Mouse (Mus musculus): ENCODE measurements around the gene Gba. TPM values are rescaled to one million over a fixed set of nuclear protein-coding genes. Genes with fewer than 3 reads are reported as not detected.
A peak's percentile ranks its signal among the peaks of the same experiment; 100 is the strongest.

Gba gene
- polyA plus RNA-seq, 1 experiment from 2014 or later, result 30.7 TPM

DNA sequence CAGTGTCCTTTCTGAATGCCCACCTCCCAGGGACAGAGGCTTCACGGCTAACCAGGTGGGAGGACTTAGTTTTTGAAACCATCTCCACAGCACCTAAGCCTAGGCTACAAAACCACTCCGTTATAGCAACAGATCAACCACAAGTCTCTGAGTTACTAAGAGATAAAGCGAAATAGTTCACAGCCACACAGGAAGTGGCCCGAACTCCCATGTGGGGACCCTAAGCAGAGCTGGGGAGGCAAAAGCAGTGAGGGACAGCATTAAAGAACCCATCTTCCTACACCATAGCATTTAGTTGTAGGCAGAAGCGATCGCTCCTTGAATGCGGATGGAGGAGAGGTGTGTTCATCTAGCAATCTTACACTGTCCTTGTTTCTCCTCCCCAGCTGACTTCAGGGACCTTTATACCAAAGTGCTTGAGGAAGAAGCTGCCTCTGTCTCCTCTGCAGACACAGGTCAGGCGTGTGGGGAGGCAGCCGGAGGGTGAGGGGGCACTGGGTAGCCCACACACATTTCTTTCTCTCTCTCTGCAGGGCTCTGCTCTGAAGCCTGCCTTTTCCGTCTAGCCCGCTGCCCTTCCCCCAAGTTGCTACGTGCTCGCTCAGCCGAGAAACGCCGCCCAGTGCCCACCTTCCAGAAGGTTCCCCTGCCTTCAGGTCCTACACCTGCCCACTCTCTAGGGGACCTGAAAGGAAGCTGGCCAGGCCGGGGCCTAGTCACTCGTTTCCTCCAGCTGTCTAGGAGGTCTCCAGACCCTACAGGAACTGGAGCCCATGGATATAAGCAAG, 14.8 kb upstream of the Gba start:
- no peak overlapping the region for H3K4me2 ChIP-seq (ENCODE audit: low read depth, severe bottlenecking)
- 85% methylated on average over 18 of the region's 18 CpGs for WGBS
- 0 out of 2 replicates have a peak, but pooled peaks cover 2% of the 10 kb centered on the region for H3K36me3 ChIP-seq (ENCODE audit: control insufficient read depth, insufficient read depth, low read length)
- no peaks in the 10 kb centered on the region for H3K27me3 ChIP-seq (ENCODE audit: control insufficient read depth, insufficient read depth, low read length)
- ATAC-seq (ENCODE audit: insufficient number of reproducible peaks, low FRiP score, low TSS enrichment, low read depth), result no peak
- no peak overlapping the region for H3K27ac ChIP-seq (replicated peaks; ENCODE audit: low read depth, low read length)
- peaks cover 22% of the 10 kb centered on the region for H3K4me1 ChIP-seq (ENCODE audit: control insufficient read depth, insufficient read depth, low read length)
- no peak for DNase-seq (ENCODE audit: low spot score)
- no peak overlapping the region for H3K4me3 ChIP-seq (ENCODE audit: low read depth, low read length)
- no peaks in the 10 kb centered on the region for H3K9me3 ChIP-seq (ENCODE audit: control insufficient read depth, low read length)
- no peak overlapping the region; the same call in 1 of the 2 replicates for H3K9ac ChIP-seq (ENCODE audit: low read length)

DNA sequence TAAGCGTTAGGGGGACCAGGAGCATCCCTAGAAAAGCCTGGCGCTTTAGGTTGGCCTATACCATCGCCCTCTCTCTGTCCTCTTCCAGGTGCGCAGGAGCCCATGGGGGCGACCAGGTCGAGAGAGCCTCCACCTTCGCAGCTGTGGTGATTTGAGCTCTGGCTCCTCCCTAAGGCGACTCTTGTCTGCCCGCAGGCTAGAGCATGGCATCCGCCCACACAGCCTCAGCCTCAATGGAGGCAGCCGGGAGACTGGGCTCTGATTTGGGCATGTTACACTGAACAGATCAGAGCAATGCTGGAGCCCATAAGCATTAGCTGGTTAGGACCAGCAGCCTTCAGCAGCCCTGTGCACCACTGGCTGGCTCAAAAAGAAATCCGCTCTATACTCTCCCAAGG, 14.3 kb upstream of the Gba start:
- no peak overlapping the region for H3K4me2 ChIP-seq (ENCODE audit: low read depth, severe bottlenecking)
- peaks cover 22% of the 10 kb centered on the region for H3K4me1 ChIP-seq (ENCODE audit: control insufficient read depth, insufficient read depth, low read length)
- no peak overlapping the region for H3K4me3 ChIP-seq (ENCODE audit: low read depth, low read length)
- ATAC-seq (ENCODE audit: insufficient number of reproducible peaks, low FRiP score, low TSS enrichment, low read depth), result no peak
- H3K9me3 ChIP-seq (ENCODE audit: control insufficient read depth, low read length), result no peaks in the 10 kb centered on the region
- H3K36me3 ChIP-seq (ENCODE audit: control insufficient read depth, insufficient read depth, low read length), result 0 out of 2 replicates have a peak, but pooled peaks cover 2% of the 10 kb centered on the region
- 75% methylated on average over 12 of the region's 12 CpGs for WGBS
- H3K27ac ChIP-seq (replicated peaks; ENCODE audit: low read depth, low read length), result no peak overlapping the region
- no peak overlapping the region; the same call in 1 of the 2 replicates for H3K9ac ChIP-seq (ENCODE audit: low read length)
- no peak for DNase-seq (ENCODE audit: low spot score)
- no peaks in the 10 kb centered on the region for H3K27me3 ChIP-seq (ENCODE audit: control insufficient read depth, insufficient read depth, low read length)

DNA sequence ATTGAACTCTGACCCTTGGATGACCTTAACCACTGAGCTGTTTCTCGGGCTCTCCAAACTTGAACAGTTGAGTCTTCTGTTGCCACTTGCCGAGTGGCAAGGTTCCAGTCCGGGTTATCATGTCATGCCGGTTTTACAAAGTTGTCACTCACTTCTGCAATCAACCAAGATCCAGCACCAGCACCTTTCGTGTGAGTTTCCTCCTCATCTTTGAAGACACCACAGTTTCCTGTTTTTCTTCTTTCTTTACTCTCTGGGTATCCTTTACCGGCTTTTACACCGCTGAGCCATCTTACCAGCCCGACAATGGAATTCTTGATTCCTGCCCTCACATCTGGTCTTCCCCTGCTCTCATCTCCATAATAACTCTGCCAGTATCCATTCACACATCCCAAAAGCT, 12.3 kb upstream of the Gba start:
- no peak for DNase-seq (ENCODE audit: low spot score)
- Histone ChIP-seq H3K9ac (ENCODE audit: low read length) (no peak overlapping the region), H3K4me3 (ENCODE audit: low read depth, low read length) (no peak overlapping the region), H3K27me3 (ENCODE audit: control insufficient read depth, insufficient read depth, low read length) (no peaks in the 10 kb centered on the region), H3K9me3 (ENCODE audit: control insufficient read depth, low read length) (no peaks in the 10 kb centered on the region), H3K27ac (replicated peaks; ENCODE audit: low read depth, low read length) (no peak overlapping the region), H3K4me1 (ENCODE audit: control insufficient read depth, insufficient read depth, low read length) (peaks cover 3% of the 10 kb centered on the region), H3K36me3 (ENCODE audit: control insufficient read depth, insufficient read depth, low read length) (0 out of 2 replicates have a peak, but pooled peaks cover 2% of the 10 kb centered on the region), H3K4me2 (ENCODE audit: low read depth, severe bottlenecking) (no peak overlapping the region)
- 89% methylated on average over 8 of the region's 8 CpGs for WGBS
- no peak for ATAC-seq (ENCODE audit: insufficient number of reproducible peaks, low FRiP score, low TSS enrichment, low read depth)

DNA sequence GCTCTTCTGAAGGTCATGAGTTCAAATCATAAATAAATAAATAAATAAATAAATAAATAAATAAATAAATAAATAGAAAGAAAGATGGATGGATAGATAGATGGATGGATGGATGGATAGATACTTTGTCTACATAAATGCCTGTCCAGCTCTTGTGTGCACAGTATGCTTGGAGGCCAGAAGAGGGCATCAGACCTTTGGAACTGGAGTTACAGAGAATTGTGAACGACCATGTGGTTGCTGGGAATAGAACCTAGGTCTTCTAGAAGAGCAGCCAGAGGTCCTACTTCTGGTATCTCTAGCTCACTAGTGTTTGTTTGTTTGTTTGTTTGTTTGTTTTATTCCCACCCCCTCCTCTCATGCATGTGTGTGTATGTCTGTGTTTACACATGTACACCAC, 9.4 kb upstream of the Gba start:
- Histone ChIP-seq H3K4me1 (ENCODE audit: control insufficient read depth, insufficient read depth, low read length) (peaks cover 4% of the 10 kb centered on the region), H3K27ac (replicated peaks; ENCODE audit: low read depth, low read length) (no peak overlapping the region), H3K4me3 (ENCODE audit: low read depth, low read length) (no peak overlapping the region), H3K9me3 (ENCODE audit: control insufficient read depth, low read length) (no peaks in the 10 kb centered on the region), H3K4me2 (ENCODE audit: low read depth, severe bottlenecking) (no peak overlapping the region), H3K9ac (ENCODE audit: low read length) (no peak overlapping the region), H3K27me3 (ENCODE audit: control insufficient read depth, insufficient read depth, low read length) (no peaks in the 10 kb centered on the region), H3K36me3 (ENCODE audit: control insufficient read depth, insufficient read depth, low read length) (no peaks in the 10 kb centered on the region)
- 71% methylated on average over 1 of the region's 1 CpGs for WGBS
- ATAC-seq (ENCODE audit: insufficient number of reproducible peaks, low FRiP score, low TSS enrichment, low read depth), result no peak
- DNase-seq (ENCODE audit: low spot score), result no peak

DNA sequence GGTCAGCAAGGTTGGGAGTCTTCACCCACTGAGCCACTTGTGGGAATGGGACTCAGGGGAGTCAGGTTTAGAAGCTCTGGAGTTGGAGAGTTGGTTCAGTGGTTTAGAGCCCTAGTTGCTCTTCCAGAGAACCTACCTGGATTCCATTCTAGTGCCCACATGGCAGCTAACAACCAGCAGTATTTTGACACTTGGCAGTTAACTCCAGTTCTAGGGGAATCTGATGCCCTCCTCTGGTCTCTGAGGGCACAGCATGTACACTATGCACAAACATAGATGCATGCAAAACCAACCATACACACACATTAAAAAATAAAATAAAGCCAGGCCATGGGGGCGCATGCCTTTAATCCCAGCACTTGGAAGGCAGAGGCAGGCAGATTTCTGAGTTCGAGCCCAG, 8.9 kb upstream of the Gba start:
- DNase-seq (ENCODE audit: low spot score) (no peak), ATAC-seq (ENCODE audit: insufficient number of reproducible peaks, low FRiP score, low TSS enrichment, low read depth) (no peak)
- Histone ChIP-seq H3K36me3 (ENCODE audit: control insufficient read depth, insufficient read depth, low read length) (no peaks in the 10 kb centered on the region), H3K9me3 (ENCODE audit: control insufficient read depth, low read length) (no peaks in the 10 kb centered on the region), H3K4me1 (ENCODE audit: control insufficient read depth, insufficient read depth, low read length) (peaks cover 4% of the 10 kb centered on the region), H3K27me3 (ENCODE audit: control insufficient read depth, insufficient read depth, low read length) (no peaks in the 10 kb centered on the region), H3K9ac (ENCODE audit: low read length) (no peak overlapping the region), H3K27ac (replicated peaks; ENCODE audit: low read depth, low read length) (no peak overlapping the region), H3K4me2 (ENCODE audit: low read depth, severe bottlenecking) (no peak overlapping the region), H3K4me3 (ENCODE audit: low read depth, low read length) (no peak overlapping the region)
- 90% methylated on average over 2 of the region's 2 CpGs for WGBS

DNA sequence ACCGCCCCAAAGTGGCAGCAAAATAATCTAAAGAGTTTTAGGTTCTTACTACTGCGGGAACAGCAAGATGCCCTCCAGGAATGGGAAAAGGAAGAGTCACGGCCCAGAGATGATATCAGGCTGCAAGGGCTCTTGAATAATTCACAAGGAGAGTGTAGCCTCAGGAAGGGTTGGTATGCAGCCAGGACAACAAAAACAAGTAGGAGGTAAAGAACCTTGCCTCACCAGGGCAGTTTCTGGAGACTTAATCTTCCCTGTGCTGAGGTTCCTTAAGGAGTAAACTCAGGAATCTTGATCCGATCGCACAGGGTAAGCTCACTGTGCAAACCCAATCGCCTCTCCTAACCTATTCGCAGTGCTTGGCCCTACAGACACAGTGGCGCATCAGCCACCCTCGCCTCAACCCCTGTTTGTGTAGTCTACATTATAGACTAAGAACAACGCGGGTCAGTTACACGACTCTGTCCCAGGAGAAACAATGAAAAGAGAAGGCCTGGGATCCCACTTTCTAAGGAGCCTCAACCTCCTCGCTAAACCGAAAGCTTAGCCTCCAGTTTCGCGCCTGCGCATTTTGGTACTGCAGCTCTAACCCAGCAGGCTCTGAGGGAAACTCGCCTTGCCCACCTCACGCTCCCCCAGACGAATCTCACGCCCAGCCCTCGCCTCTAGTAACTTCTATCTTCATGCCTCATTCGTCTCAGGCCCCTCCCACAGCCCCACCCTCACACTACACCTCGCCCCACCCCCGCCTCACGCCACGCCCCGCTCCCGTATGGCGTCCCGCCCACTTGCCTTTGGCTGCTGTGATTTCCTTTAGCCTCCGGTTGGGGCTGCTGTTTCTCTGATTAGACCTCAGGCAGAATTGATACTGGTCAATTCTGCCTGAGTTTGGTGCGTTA, 6.5 kb upstream of the Gba start:
- peaks cover 4% of the 10 kb centered on the region for H3K4me1 ChIP-seq (ENCODE audit: control insufficient read depth, insufficient read depth, low read length)
- peak overlapping the region; percentile 59 for H3K9ac ChIP-seq (ENCODE audit: low read length)
- 11% methylated on average over 33 of the region's 33 CpGs for WGBS
- H3K27me3 ChIP-seq (ENCODE audit: control insufficient read depth, insufficient read depth, low read length), result no peaks in the 10 kb centered on the region
- H3K9me3 ChIP-seq (ENCODE audit: control insufficient read depth, low read length), result no peaks in the 10 kb centered on the region
- H3K27ac ChIP-seq (replicated peaks; ENCODE audit: low read depth, low read length), result peak overlapping the region; percentile 64
- H3K4me3 ChIP-seq (ENCODE audit: low read depth, low read length), result peak overlapping the region; percentile 21
- no peaks in the 10 kb centered on the region for H3K36me3 ChIP-seq (ENCODE audit: control insufficient read depth, insufficient read depth, low read length)
- H3K4me2 ChIP-seq (ENCODE audit: low read depth, severe bottlenecking), result peak overlapping the region; percentile 35
- ATAC-seq (ENCODE audit: insufficient number of reproducible peaks, low FRiP score, low TSS enrichment, low read depth) (peak; percentile 93), DNase-seq (ENCODE audit: low spot score) (peak; percentile 90)

DNA sequence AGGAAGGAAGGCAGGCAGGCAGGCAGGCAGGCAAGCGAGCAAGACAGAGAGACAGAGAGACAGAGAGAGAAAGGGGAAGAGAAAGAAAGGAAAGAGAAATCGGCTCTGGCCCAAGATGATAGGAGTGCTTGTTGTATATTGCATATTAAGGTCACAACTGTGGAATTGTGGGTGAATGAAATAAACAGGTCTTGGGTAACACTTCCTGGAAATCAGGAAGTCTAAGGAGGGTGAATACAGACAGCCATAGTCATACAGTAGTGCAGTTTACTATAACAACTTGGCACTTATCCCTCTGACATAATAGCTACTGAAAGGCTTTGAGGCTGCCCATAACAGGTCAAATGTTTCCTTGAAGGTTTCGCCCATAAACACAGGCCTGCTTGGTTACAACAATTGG, 2.9 kb upstream of the Gba start:
- ATAC-seq (ENCODE audit: insufficient number of reproducible peaks, low FRiP score, low TSS enrichment, low read depth) (no peak), DNase-seq (ENCODE audit: low spot score) (no peak)
- Histone ChIP-seq H3K9me3 (ENCODE audit: control insufficient read depth, low read length) (no peaks in the 10 kb centered on the region), H3K4me2 (ENCODE audit: low read depth, severe bottlenecking) (no peak overlapping the region), H3K9ac (ENCODE audit: low read length) (no peak overlapping the region), H3K27ac (replicated peaks; ENCODE audit: low read depth, low read length) (no peak overlapping the region), H3K36me3 (ENCODE audit: control insufficient read depth, insufficient read depth, low read length) (no peaks in the 10 kb centered on the region), H3K27me3 (ENCODE audit: control insufficient read depth, insufficient read depth, low read length) (no peaks in the 10 kb centered on the region), H3K4me1 (ENCODE audit: control insufficient read depth, insufficient read depth, low read length) (peaks cover 8% of the 10 kb centered on the region), H3K4me3 (ENCODE audit: low read depth, low read length) (no peak overlapping the region)
- 82% methylated on average over 3 of the region's 3 CpGs for WGBS

DNA sequence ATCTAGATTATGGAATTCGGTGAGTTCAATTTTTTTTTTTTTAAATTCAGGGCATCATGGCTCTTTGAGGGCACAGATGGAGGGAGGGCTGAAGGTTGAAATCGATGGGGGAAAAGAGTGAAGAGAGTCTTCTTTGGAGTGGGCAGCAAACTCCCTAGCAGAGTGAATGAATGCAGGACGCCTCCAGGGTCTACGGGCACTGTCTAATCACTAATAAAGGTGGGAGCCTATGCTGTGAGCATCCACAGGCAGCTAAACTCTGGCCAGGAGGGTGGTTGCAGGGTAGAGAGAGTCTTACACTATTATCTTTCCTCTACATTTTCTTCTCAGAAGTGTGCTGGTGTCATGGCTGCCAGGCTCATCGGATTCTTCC, 400 bp downstream of the Gba start:
- no peak for ATAC-seq (ENCODE audit: insufficient number of reproducible peaks, low FRiP score, low TSS enrichment, low read depth)
- H3K27me3 ChIP-seq (ENCODE audit: control insufficient read depth, insufficient read depth, low read length), result no peaks in the 10 kb centered on the region
- H3K9ac ChIP-seq (ENCODE audit: low read length), result no peak overlapping the region; the same call in 1 of the 2 replicates
- H3K4me3 ChIP-seq (ENCODE audit: low read depth, low read length), result peak overlapping the region; percentile 41
- H3K4me2 ChIP-seq (ENCODE audit: low read depth, severe bottlenecking), result peak overlapping the region; percentile 51
- H3K36me3 ChIP-seq (ENCODE audit: control insufficient read depth, insufficient read depth, low read length), result peaks cover 14% of the 10 kb centered on the region; the same call in 1 of the 2 replicates
- WGBS, result 44% methylated on average over 5 of the region's 5 CpGs
- 0 out of 2 replicates have a peak, but pooled peaks cover 4% of the 10 kb centered on the region for H3K4me1 ChIP-seq (ENCODE audit: control insufficient read depth, insufficient read depth, low read length)
- H3K27ac ChIP-seq (replicated peaks; ENCODE audit: low read depth, low read length), result no peak overlapping the region
- H3K9me3 ChIP-seq (ENCODE audit: control insufficient read depth, low read length), result no peaks in the 10 kb centered on the region
- no peak for DNase-seq (ENCODE audit: low spot score)
